Comparison of ENCODE assay signal across 8 mouse cellular contexts in the genomic region with DNA sequence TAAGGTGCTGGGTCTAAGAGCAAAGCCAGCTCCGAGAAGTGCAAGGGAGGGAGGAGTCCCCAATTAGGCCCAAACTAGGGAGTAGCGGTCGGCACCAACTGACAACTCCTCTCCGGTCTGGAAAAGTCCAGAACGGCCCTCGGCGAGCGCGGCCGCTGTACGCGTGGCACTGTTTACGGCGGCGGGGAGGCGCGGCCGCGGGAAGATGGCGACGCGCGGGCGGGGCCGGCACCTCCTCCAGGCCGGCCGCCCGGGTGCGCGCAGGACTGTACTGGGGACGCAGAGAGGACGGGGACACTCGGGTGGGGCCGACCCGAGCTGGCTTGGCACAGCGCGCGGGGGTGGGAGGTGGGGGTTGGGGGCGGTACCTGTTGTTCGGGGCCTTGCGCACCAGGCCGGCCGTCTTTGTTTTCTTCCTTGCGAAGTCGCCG. TPM values are rescaled to one million over a fixed set of nuclear protein-coding genes. Genes with fewer than 3 reads are reported as not detected.
DNase-seq lines count a peak whose midpoint lies in the region; ATAC-seq and TF ChIP-seq lines count a peak whose summit lies in the region.

No protein-coding gene starts in this region.

- no peak for TF ChIP-seq CTCF in small intestine, adult 2 months (IDR thresholded peaks at IDR 0.05; ENCODE audit: extremely low read depth, insufficient read length, insufficient replicate concordance, low read depth, low read length)

- H3K4me2 ChIP-seq in embryonic facial prominence, embryonic 13.5 days = peak overlapping the region; percentile 89
- H3K4me2 ChIP-seq in heart, embryonic 14.5 days (ENCODE audit: low read length) = peak overlapping the region; percentile 78

- H3K4me3 ChIP-seq in embryonic facial prominence, embryonic 13.5 days = peak overlapping the region; percentile 97
- peak overlapping the region; percentile 86 to 94 for H3K4me3 ChIP-seq in heart, embryonic 14.5 days (ENCODE audit: control insufficient read depth in 1 of 2, insufficient read depth in 1 of 2, low read depth in 1 of 2, low read length in 2 of 2)
- peak overlapping the region; percentile 87 for H3K4me3 ChIP-seq in small intestine, adult 2 months (ENCODE audit: low read depth, low read length)

- no peaks in the 10 kb centered on the region for H3K9me3 ChIP-seq in embryonic facial prominence, embryonic 13.5 days
- no peaks in the 10 kb centered on the region for H3K9me3 ChIP-seq in heart, embryonic 14.5 days (ENCODE audit: control insufficient read depth, low read length)

- H3K4me1 ChIP-seq in embryonic facial prominence, embryonic 13.5 days = peaks cover 57% of the 10 kb centered on the region
- peaks cover 44 to 61% of the 10 kb centered on the region in 2 experiments for H3K4me1 ChIP-seq in heart, embryonic 14.5 days (ENCODE audit: control insufficient read depth in 2 of 2, insufficient read depth in 2 of 2, low read length in 2 of 2)
- H3K4me1 ChIP-seq in small intestine, adult 2 months (ENCODE audit: control insufficient read depth, insufficient read depth, insufficient read length, low read length) = peaks cover 24% of the 10 kb centered on the region

- peak overlapping the region; percentile 89 for H3K27ac ChIP-seq in embryonic facial prominence, embryonic 13.5 days
- peak overlapping the region; percentile 73 to 92 for H3K27ac ChIP-seq in heart, embryonic 14.5 days (replicated peaks in 1 of 2; ENCODE audit: control insufficient read depth in 1 of 2, insufficient read depth in 1 of 2, low read depth in 2 of 2, low read length in 2 of 2)
- peak overlapping the region; percentile 71 for H3K27ac ChIP-seq in small intestine, adult 2 months (ENCODE audit: insufficient read depth, low read depth, low read length)

- peak overlapping the region; percentile 83 for H3K9ac ChIP-seq in embryonic facial prominence, embryonic 13.5 days
- peak overlapping the region; percentile 90 for H3K9ac ChIP-seq in heart, embryonic 14.5 days (ENCODE audit: low read length)

- no peaks in the 10 kb centered on the region for H3K27me3 ChIP-seq in embryonic facial prominence, embryonic 13.5 days
- no peaks in the 10 kb centered on the region for H3K27me3 ChIP-seq in heart, embryonic 14.5 days (ENCODE audit: control insufficient read depth, insufficient read depth, low read length)
- no peaks in the 10 kb centered on the region for H3K27me3 ChIP-seq in small intestine, adult 2 months (ENCODE audit: control insufficient read depth, insufficient read depth, low read length)

- DNase-seq in 416B (ENCODE audit: low read depth) (peak; percentile 40), R1 (ENCODE audit: low read depth, low spot score) (peak; percentile 44)
- peak; percentile 82 for DNase-seq in kidney, postnatal 10 days
- DNase-seq in lung, postnatal 25 days (ENCODE audit: low spot score) = peak; percentile 72
- no peak for DNase-seq in frontal cortex, postnatal 25 days (ENCODE audit: low spot score in 2 of 2)

- TF ChIP-seq POLR2A in small intestine, adult 2 months (IDR thresholded peaks at IDR 0.05; ENCODE audit: low read depth, low read length) = peak; percentile 29; the same call in 1 of the 2 replicates

- peaks cover 24% of the 10 kb centered on the region for H3K36me3 ChIP-seq in embryonic facial prominence, embryonic 13.5 days
- peaks cover 5% of the 10 kb centered on the region for H3K36me3 ChIP-seq in heart, embryonic 14.5 days (ENCODE audit: control insufficient read depth, insufficient read depth, low read length)
- peaks cover 3% of the 10 kb centered on the region; the same call in 1 of the 2 replicates for H3K36me3 ChIP-seq in small intestine, adult 2 months (ENCODE audit: control insufficient read depth, insufficient read depth, low read length)

- 0 out of 2 replicates have a peak, but pooled peaks have one; percentile 4 for ATAC-seq in embryonic facial prominence, embryonic 13.5 days (ENCODE audit: insufficient number of reproducible peaks, insufficient read depth, low FRiP score, low TSS enrichment, low read depth)
- peak; percentile 11; the same call in 1 of the 2 replicates for ATAC-seq in heart, embryonic 14.5 days (ENCODE audit: insufficient number of reproducible peaks, insufficient read depth, low FRiP score, low read depth)

- under 1% methylated on average over 40 of the region's 46 CpGs for WGBS in embryonic facial prominence, embryonic 13.5 days
- WGBS in heart, embryonic 14.5 days = 1% methylated on average over 34 of the region's 46 CpGs
- WGBS in small intestine, adult 2 months = under 1% methylated on average over 46 of the region's 46 CpGs

RNA-seq across cellular contexts. Expression of a gene that starts 0.5 kb away (rescaled TPM):
- polyA plus RNA-seq in embryonic facial prominence, embryonic 13.5 days (2015; fragmentation: Nextera tagmentation; extraction: Ambion mirVana) = 41.1 and 44.7 TPM in 2 replicates
- polyA plus RNA-seq in heart, embryonic 14.5 days (2014; fragmentation: Nextera tagmentation; extraction: Ambion mirVana) = 33.2 and 34.2 TPM in 2 replicates
- 82.5 and 154 TPM in 2 replicates for polyA plus RNA-seq in small intestine, adult 2 months (2012; rRNA removed)

RNA-seq across cellular contexts. Expression of a gene that starts 17.6 kb away (rescaled TPM):
- 40.8 and 41.9 TPM in 2 replicates for polyA plus RNA-seq in embryonic facial prominence, embryonic 13.5 days (2015; fragmentation: Nextera tagmentation; extraction: Ambion mirVana)
- 18.4 and 20.0 TPM in 2 replicates for polyA plus RNA-seq in heart, embryonic 14.5 days (2014; fragmentation: Nextera tagmentation; extraction: Ambion mirVana)
- 0.09 TPM in 1 of 2 replicates, not detected in the other for polyA plus RNA-seq in small intestine, adult 2 months (2012; rRNA removed)

RNA-seq across cellular contexts. Expression of a gene that starts 17.7 kb away (rescaled TPM):
- 0.60 and 1.2 TPM in 2 replicates for polyA plus RNA-seq in embryonic facial prominence, embryonic 13.5 days (2015; fragmentation: Nextera tagmentation; extraction: Ambion mirVana)
- 0.47 and 1.0 TPM in 2 replicates for polyA plus RNA-seq in heart, embryonic 14.5 days (2014; fragmentation: Nextera tagmentation; extraction: Ambion mirVana)
- polyA plus RNA-seq in small intestine, adult 2 months (2012; rRNA removed) = not detected in 2 replicates

Comparison
In these comparisons a context has a peak if more than half of its experiments do, and no peak if none do; other contexts are left out.
1. DNase-seq: peak in 416B (single experiment), R1 (single experiment), kidney, postnatal 10 days (single experiment) and lung, postnatal 25 days (single experiment); none in frontal cortex, postnatal 25 days (0 of 2).
2. RNA of a gene that starts 17.6 kb away (polyA plus RNA-seq): 40.8 to 41.9 TPM in embryonic facial prominence, embryonic 13.5 days and 18.4 to 20.0 TPM in heart, embryonic 14.5 days; 0.09 TPM in small intestine, adult 2 months; every median in the first group is over 10 times any median in the second.
3. Peak in every context shown above with its lines, with median percentiles within 50 percentile points of each other: H3K27ac ChIP-seq and H3K4me3 ChIP-seq.